Mouse (Mus musculus) MEL (cell line): ENCODE measurements at regions not wholly inside any gene's neighbourhood (a gene's known extent, or its start where the extent isn't known, plus 50 kb on each side); places are given as distances from the start of the nearest gene placed in this dataset.

Source experiments
- DNase-seq: peaks from one replicate; pipeline ENCODE4 v3.0.0; 2011; ENCODE audit warnings: low read depth, low spot score
- H3K27ac ChIP-seq: 2 replicates; pipeline ENCODE4 v1.5.1; 2012; ENCODE audit warnings: low read depth, mild to moderate bottlenecking, control low read depth, low read length, moderate library complexity; ENCODE audit not compliant: control insufficient read depth
- H3K27me3 ChIP-seq, 2 experiments: fragments of 150-350 bp in 1 of 2; sonication (generic) in 1 of 2; 2 replicates each; pipeline ENCODE4 v1.6.1; 2012; ENCODE audit warnings: low read length in 2 of 2, mild to moderate bottlenecking in 2 of 2, improper control_type of control experiment in 1 of 2, moderate library complexity in 1 of 2; ENCODE audit not compliant: insufficient read depth in 2 of 2, control insufficient read depth in 1 of 2
- H3K36me3 ChIP-seq, 2 experiments: 2 replicates each; pipeline ENCODE4 v1.6.1; 2012 to 2014; ENCODE audit warnings: low read length in 2 of 2, improper control_type of control experiment in 1 of 2, inconsistent platforms in 1 of 2, mild to moderate bottlenecking in 1 of 2; ENCODE audit not compliant: insufficient read depth in 2 of 2, control insufficient read depth in 1 of 2
- H3K4me1 ChIP-seq, 2 experiments: fragments of 150-350 bp in 1 of 2; sonication (generic) in 1 of 2; 2 replicates each; pipeline ENCODE4 v1.6.1; 2012; ENCODE audit warnings: low read length in 2 of 2, improper control_type of control experiment in 1 of 2, mild to moderate bottlenecking in 1 of 2; ENCODE audit not compliant: insufficient read depth in 2 of 2, control insufficient read depth in 1 of 2
- H3K4me3 ChIP-seq, 2 experiments: fragments of 150-350 bp in 1 of 2; sonication (generic) in 1 of 2; 2 replicates each; pipeline ENCODE4 v1.5.1; 2012; ENCODE audit warnings: low read depth in 2 of 2, low read length in 2 of 2, mild to moderate bottlenecking in 2 of 2, moderate library complexity in 2 of 2, control low read depth in 1 of 2, improper control_type of control experiment in 1 of 2; ENCODE audit not compliant: control insufficient read depth in 1 of 2, insufficient read depth in 1 of 2
- H3K79me2 ChIP-seq: 2 replicates; pipeline ENCODE4 v1.6.1; 2012; ENCODE audit warnings: mild to moderate bottlenecking, low read length, moderate library complexity; ENCODE audit not compliant: control insufficient read depth, poor library complexity, insufficient read depth
- H3K9ac ChIP-seq: 2 replicates; pipeline ENCODE4 v1.6.1; 2012; ENCODE audit warnings: low read depth, mild to moderate bottlenecking, control low read depth, low read length, moderate library complexity; ENCODE audit not compliant: control insufficient read depth, poor library complexity, severe bottlenecking
- H3K9me3 ChIP-seq: fragments of 150-350 bp; sonication (generic); replicated peaks from 2 replicates; pipeline ENCODE4 v1.6.1; 2012; ENCODE audit warnings: mild to moderate bottlenecking, low read length, improper control_type of control experiment, moderate library complexity; ENCODE audit not compliant: insufficient read depth
- CHD1 ChIP-seq: IDR thresholded peaks from 2 replicates; pipeline ENCODE4 v1.6.1; 2012; ENCODE audit warnings: low read depth, mild to moderate bottlenecking, inconsistent platforms, low read length, improper control_type of control experiment
- CHD2 ChIP-seq: IDR thresholded peaks from 2 replicates; pipeline ENCODE4 v1.6.1; 2011; ENCODE audit warnings: low read length, improper control_type of control experiment
- CTCF ChIP-seq, 3 experiments: IDR thresholded peaks in 2 of 3; conservative IDR thresholded peaks in 1 of 3; 2 replicates each; pipeline ENCODE4 v1.5.1; 2011 to 2012; ENCODE audit warnings: low read length in 3 of 3, low read depth in 2 of 3, mild to moderate bottlenecking in 2 of 3, improper control_type of control experiment in 1 of 3, inconsistent platforms in 1 of 3, mixed read lengths in 1 of 3, moderate library complexity in 1 of 3; ENCODE audit not compliant: control insufficient read depth in 1 of 3, insufficient read depth in 1 of 3, poor library complexity in 1 of 3, severe bottlenecking in 1 of 3
- E2F4 ChIP-seq: IDR thresholded peaks from 2 replicates; pipeline ENCODE4 v1.6.1; 2011; ENCODE audit warnings: low read depth, low read length, improper control_type of control experiment, borderline replicate concordance
- ELF1 ChIP-seq: IDR thresholded peaks from 2 replicates; pipeline ENCODE4 v1.6.1; 2014; ENCODE audit warnings: low read depth, mild to moderate bottlenecking, inconsistent platforms, low read length, improper control_type of control experiment, moderate library complexity
- EP300 ChIP-seq, 2 experiments: IDR thresholded peaks; 2 replicates each; pipeline ENCODE4 v1.6.1; 2011; ENCODE audit warnings: improper control_type of control experiment in 2 of 2, low read length in 2 of 2, low read depth in 1 of 2, mild to moderate bottlenecking in 1 of 2
- GABPA ChIP-seq: IDR thresholded peaks from 2 replicates; pipeline ENCODE4 v1.6.1; 2012; ENCODE audit warnings: low read depth, mild to moderate bottlenecking, inconsistent platforms, low read length, improper control_type of control experiment, moderate library complexity
- GATA1 ChIP-seq: IDR thresholded peaks from 2 replicates; pipeline ENCODE4 v1.6.1; 2011; ENCODE audit warnings: low read depth, low read length, improper control_type of control experiment
- JUND ChIP-seq: IDR thresholded peaks from 2 replicates; pipeline ENCODE4 v1.6.1; 2011; ENCODE audit warnings: low read depth, mild to moderate bottlenecking, improper control_type of control experiment, low read length
- KAT2A ChIP-seq: conservative IDR thresholded peaks from 2 replicates; pipeline ENCODE4 v1.6.1; 2012; ENCODE audit warnings: low read depth, low read length, improper control_type of control experiment, inconsistent platforms
- MEF2A ChIP-seq: IDR thresholded peaks from 2 replicates; pipeline ENCODE4 v1.6.1; 2014; ENCODE audit warnings: low read depth, mild to moderate bottlenecking, inconsistent platforms, low read length, improper control_type of control experiment; ENCODE audit not compliant: poor library complexity, insufficient replicate concordance, severe bottlenecking; ENCODE audit errors: extremely low read depth
- MXI1 ChIP-seq: IDR thresholded peaks from 2 replicates; pipeline ENCODE4 v1.6.1; 2011; ENCODE audit warnings: mild to moderate bottlenecking, low read depth, low read length, improper control_type of control experiment
- MYC ChIP-seq: IDR thresholded peaks from 2 replicates; pipeline ENCODE4 v1.6.1; 2011; ENCODE audit warnings: low read depth, mild to moderate bottlenecking, low read length, improper control_type of control experiment, moderate library complexity
- NELFE ChIP-seq: IDR thresholded peaks from 2 replicates; pipeline ENCODE4 v1.6.1; 2011; ENCODE audit warnings: low read depth, low read length, improper control_type of control experiment
- NRF1 ChIP-seq: IDR thresholded peaks from 2 replicates; pipeline ENCODE4 v1.6.1; 2014; ENCODE audit warnings: low read depth, mild to moderate bottlenecking, inconsistent platforms, low read length, improper control_type of control experiment, moderate library complexity; ENCODE audit not compliant: poor library complexity, insufficient read depth, severe bottlenecking
- POLR2A ChIP-seq, 2 experiments: IDR thresholded peaks; 2 replicates each; pipeline ENCODE4 v1.6.1; 2011 to 2012; ENCODE audit warnings: low read length in 2 of 2, mild to moderate bottlenecking in 2 of 2, control low read depth in 1 of 2, improper control_type of control experiment in 1 of 2, low read depth in 1 of 2, moderate library complexity in 1 of 2; ENCODE audit not compliant: control insufficient read depth in 1 of 2, insufficient read depth in 1 of 2, poor library complexity in 1 of 2
- POLR2AphosphoS2 ChIP-seq: IDR thresholded peaks from 2 replicates; pipeline ENCODE4 v1.6.1; 2011; ENCODE audit warnings: low read length, improper control_type of control experiment
- POLR2AphosphoS5 ChIP-seq: IDR thresholded peaks from 2 replicates; pipeline ENCODE4 v1.6.1; 2012; ENCODE audit warnings: low read depth, borderline replicate concordance, mild to moderate bottlenecking, inconsistent platforms, low read length, moderate library complexity, mixed read lengths
- RCOR1 ChIP-seq: IDR thresholded peaks from 2 replicates; pipeline ENCODE4 v1.6.1; 2012; ENCODE audit warnings: low read depth, mild to moderate bottlenecking, inconsistent platforms, low read length, improper control_type of control experiment
- TAL1 ChIP-seq: IDR thresholded peaks from 2 replicates; pipeline ENCODE4 v1.6.1; 2012; ENCODE audit warnings: mild to moderate bottlenecking, inconsistent platforms, low read length, moderate library complexity, mixed read lengths
- TBP ChIP-seq: IDR thresholded peaks from 2 replicates; pipeline ENCODE4 v1.8.0; 2011; ENCODE audit warnings: low read depth, low read length, improper control_type of control experiment
- UBTF ChIP-seq: IDR thresholded peaks from 2 replicates; pipeline ENCODE4 v1.6.1; 2012; ENCODE audit warnings: low read depth, mild to moderate bottlenecking, inconsistent platforms, low read length, improper control_type of control experiment, moderate library complexity, borderline replicate concordance; ENCODE audit not compliant: insufficient read depth
- USF1 ChIP-seq: IDR thresholded peaks from 2 replicates; pipeline ENCODE4 v1.6.1; 2014; ENCODE audit warnings: low read depth, mild to moderate bottlenecking, inconsistent platforms, low read length, improper control_type of control experiment, moderate library complexity
- ZKSCAN1 ChIP-seq: IDR thresholded peaks from 2 replicates; pipeline ENCODE4 v1.6.1; 2012; ENCODE audit warnings: low read depth, mild to moderate bottlenecking, inconsistent platforms, low read length, improper control_type of control experiment, moderate library complexity
- ZMIZ1 ChIP-seq: IDR thresholded peaks from 2 replicates; pipeline ENCODE4 v1.6.1; 2012; ENCODE audit warnings: low read depth, mild to moderate bottlenecking, inconsistent platforms, low read length, improper control_type of control experiment, moderate library complexity

DNA sequence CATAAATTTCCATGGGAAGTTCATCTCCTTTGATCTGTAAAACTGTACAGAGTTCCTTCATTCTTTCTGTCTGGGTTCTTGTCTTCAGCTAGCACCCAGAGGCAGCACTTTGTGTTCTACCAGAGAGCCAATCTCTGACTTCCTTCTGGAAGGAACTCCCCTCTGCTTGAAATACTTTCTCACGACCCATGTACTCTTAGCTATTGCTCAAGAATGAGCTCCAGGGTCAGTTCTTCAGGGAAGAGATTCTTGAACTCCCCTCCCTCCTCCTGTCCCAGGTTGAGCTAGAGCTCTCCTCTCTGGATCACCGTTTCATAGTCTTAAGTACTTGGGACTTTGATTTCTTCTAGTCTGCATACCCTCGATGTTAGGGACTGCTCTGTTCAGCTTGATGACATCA is 311.8 kb downstream of the Foxo1 start:
- TF ChIP-seq POLR2A (IDR thresholded peaks at IDR 0.05; ENCODE audit: control insufficient read depth in 1 of 2, insufficient read depth in 1 of 2, low read depth in 1 of 2, low read length in 2 of 2, poor library complexity in 1 of 2) (no peak), USF1 (no peak), MYC (no peak), ELF1 (no peak)
- H3K79me2 ChIP-seq: no peaks in the 10 kb centered on the region
- no peaks in the 10 kb centered on the region for H3K27me3 ChIP-seq
- DNase-seq: no peak
- no peaks in the 10 kb centered on the region for H3K9me3 ChIP-seq
- no peak overlapping the region for H3K9ac ChIP-seq
- no peak overlapping the region for H3K4me3 ChIP-seq
- H3K27ac ChIP-seq: no peak overlapping the region
- H3K4me1 ChIP-seq: no peaks in the 10 kb centered on the region
- H3K36me3 ChIP-seq: no peaks in the 10 kb centered on the region

DNA sequence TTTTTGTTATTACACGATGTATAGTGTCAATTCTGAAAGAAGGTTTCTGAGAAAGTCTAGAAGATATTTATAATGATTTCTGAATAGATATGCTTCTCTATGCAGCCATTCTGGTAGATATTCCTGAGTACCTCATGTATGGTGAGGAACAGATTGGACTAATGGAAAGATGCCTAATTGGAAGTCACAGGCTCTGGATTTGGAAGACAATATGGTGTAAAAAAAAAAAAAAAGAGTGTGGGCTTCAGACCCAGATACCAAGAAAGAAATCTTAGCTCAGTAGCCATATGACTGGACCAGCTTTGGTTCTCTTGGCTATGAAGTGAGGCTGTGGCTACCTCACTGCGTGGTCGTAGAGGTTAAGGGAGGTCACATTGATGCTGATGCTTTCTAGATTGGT is 311.0 kb downstream of the Foxo1 start:
- Histone ChIP-seq H3K4me1 (no peaks in the 10 kb centered on the region), H3K9me3 (no peaks in the 10 kb centered on the region), H3K9ac (no peak overlapping the region), H3K27me3 (no peaks in the 10 kb centered on the region), H3K36me3 (no peaks in the 10 kb centered on the region), H3K79me2 (no peaks in the 10 kb centered on the region), H3K27ac (no peak overlapping the region), H3K4me3 (no peak overlapping the region)
- TF ChIP-seq ZMIZ1 (no peak), GATA1 (no peak), POLR2AphosphoS2 (no peak), USF1 (no peak), MEF2A (no peak), POLR2A (IDR thresholded peaks at IDR 0.05; ENCODE audit: control insufficient read depth in 1 of 2, insufficient read depth in 1 of 2, low read depth in 1 of 2, low read length in 2 of 2, poor library complexity in 1 of 2) (no peak), NRF1 (no peak), EP300 (IDR thresholded peaks at IDR 0.05; ENCODE audit: low read depth in 1 of 2, low read length in 2 of 2) (no peak), ZKSCAN1 (no peak)
- DNase-seq: no peak

DNA sequence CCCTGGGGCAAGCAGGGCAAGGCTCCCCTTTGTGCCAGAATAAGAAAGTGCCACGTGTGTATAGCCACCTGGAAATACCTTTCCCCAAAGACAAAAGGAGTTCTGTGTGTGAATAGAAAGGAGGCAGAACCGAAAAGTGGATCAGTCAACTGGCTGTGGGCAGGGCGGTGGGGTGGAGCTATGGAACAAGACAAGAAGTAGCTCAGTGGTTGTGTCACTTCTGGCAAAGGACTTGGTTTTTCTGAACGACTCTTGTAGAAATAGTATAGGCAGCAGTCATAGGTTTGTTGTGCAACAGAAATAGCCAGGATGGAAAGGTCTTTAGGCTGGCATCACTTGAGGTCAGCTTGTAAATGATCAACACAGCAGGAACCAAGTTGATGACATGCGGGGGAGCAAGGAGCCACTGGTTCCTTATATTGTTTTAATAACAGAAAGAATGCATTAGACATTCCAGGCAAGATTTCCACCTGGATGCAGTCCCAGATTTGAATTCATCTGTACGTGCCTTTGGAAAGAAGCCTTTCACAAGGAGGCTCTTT is 308.6 kb downstream of the Foxo1 start:
- Histone ChIP-seq H3K27me3 (no peaks in the 10 kb centered on the region), H3K79me2 (no peaks in the 10 kb centered on the region)

More for the DNA sequence above, 308.6 kb downstream of the Foxo1 start:
- no peak for DNase-seq
- TF ChIP-seq CTCF (IDR thresholded peaks at IDR 0.05 in 2 of 3, conservative IDR thresholded peaks at IDR 0.05 in 1 of 3; ENCODE audit: control insufficient read depth in 1 of 3, insufficient read depth in 1 of 3, low read depth in 2 of 3, low read length in 3 of 3, poor library complexity in 1 of 3, severe bottlenecking in 1 of 3) (no peak), NRF1 (no peak), CHD1 (no peak), POLR2AphosphoS5 (no peak), MXI1 (no peak), TBP (no peak), GABPA (no peak), UBTF (no peak), E2F4 (no peak), RCOR1 (no peak), TAL1 (no peak), CHD2 (no peak), ZKSCAN1 (no peak), ZMIZ1 (no peak), NELFE (no peak), POLR2AphosphoS2 (no peak), JUND (no peak), KAT2A (no peak), MEF2A (no peak), ELF1 (no peak)
- TF ChIP-seq, all 39 proteins: peak for 0
- Histone ChIP-seq H3K36me3 (no peaks in the 10 kb centered on the region), H3K4me3 (no peak overlapping the region), H3K9me3 (no peaks in the 10 kb centered on the region), H3K27ac (no peak overlapping the region), H3K9ac (no peak overlapping the region), H3K4me1 (no peaks in the 10 kb centered on the region)
